ENCODE assay signal across 10 mouse cellular contexts in the genomic region with DNA sequence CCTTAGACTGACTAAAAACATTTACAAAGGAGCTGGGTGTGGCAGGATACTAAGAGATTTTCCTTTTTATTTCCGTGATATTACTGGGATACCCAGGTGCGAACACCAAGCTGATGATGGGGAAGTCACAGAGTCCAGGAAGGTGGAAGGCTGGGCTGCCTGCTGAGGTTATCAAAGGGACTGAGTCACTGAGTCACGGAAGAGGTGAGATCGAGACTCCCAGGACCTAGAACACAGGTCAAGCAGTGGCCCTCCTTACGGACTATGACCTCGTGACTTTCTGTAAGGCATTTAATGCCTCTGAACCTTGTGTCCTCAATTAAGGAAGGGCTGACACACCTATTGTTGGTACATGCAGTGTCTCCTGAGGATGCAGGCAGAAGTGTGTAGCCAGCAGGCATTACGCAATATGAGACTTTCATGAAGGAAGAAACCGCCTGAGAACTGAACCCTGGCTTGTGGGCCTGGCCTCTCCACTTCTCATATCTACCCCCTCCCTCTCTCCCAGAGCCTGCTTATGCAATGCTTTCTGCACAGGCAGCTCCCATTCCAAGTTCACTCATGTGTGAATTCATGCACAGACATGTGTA. TPM values are rescaled to one million over a fixed set of nuclear protein-coding genes. Genes with fewer than 3 reads are reported as not detected.
DNase-seq lines count a peak whose midpoint lies in the region; ATAC-seq and TF ChIP-seq lines count a peak whose summit lies in the region.
"Had no signal": no experiment of that assay in that cellular context is flagged by ENCODE, and none has a peak within 500 bp of the region (broad histone marks: within the 10 kb centered on the region; RNA-seq: fewer than 3 reads in every experiment).

No protein-coding gene starts in this region.

- H3K4me1 ChIP-seq in lung, postnatal 0 days (ENCODE audit: insufficient read depth, low read depth, low read length): no peaks in the 10 kb centered on the region
- H3K4me1 ChIP-seq: neural tube, embryonic 15.5 days had no signal

- WGBS in lung, postnatal 0 days: 75% methylated on average over 8 of the region's 8 CpGs

- no peaks in the 10 kb centered on the region for H3K9me3 ChIP-seq in lung, postnatal 0 days (ENCODE audit: low read length)
- H3K9me3 ChIP-seq: neural tube, embryonic 15.5 days had no signal

- no peak overlapping the region for H3K4me3 ChIP-seq in lung, postnatal 0 days (ENCODE audit: low read depth, low read length)
- H3K4me3 ChIP-seq: neural tube, embryonic 15.5 days had no signal

- H3K36me3 ChIP-seq in lung, postnatal 0 days (ENCODE audit: insufficient read depth, low read length): no peaks in the 10 kb centered on the region
- H3K36me3 ChIP-seq: neural tube, embryonic 15.5 days had no signal

- TF ChIP-seq CTCF in lung, postnatal 0 days (IDR thresholded peaks at IDR 0.05): no peak

- TF ChIP-seq EP300 in lung, postnatal 0 days (IDR thresholded peaks at IDR 0.05): no peak

- H3K4me2 ChIP-seq in lung, postnatal 0 days (replicated peaks; ENCODE audit: low read depth, low read length): no peak overlapping the region
- H3K4me2 ChIP-seq: neural tube, embryonic 15.5 days had no signal

- peak; percentile 33 for ATAC-seq in lung, postnatal 0 days
- ATAC-seq: forebrain, embryonic 16.5 days had no signal

- H3K27ac ChIP-seq in lung, postnatal 0 days (ENCODE audit: low read length): no peak overlapping the region
- H3K27ac ChIP-seq: neural tube, embryonic 15.5 days had no signal

- peak; percentile 79 for DNase-seq in lung, postnatal 0 days (ENCODE audit: low spot score)
- DNase-seq in lung, postnatal 14 days: no peak
- DNase-seq in fibroblast of lung, adult 2 months (ENCODE audit: low read depth): peak; percentile 28
- DNase-seq in kidney, adult 8-10 months: peak; percentile 73 to 79
- peak; percentile 81 for DNase-seq in skeletal muscle tissue, adult 2 months (ENCODE audit: low read depth, low spot score)
- DNase-seq in thymus, postnatal 0 days (ENCODE audit: low spot score): no peak
- no peak for DNase-seq in layer of hippocampus, adult 18-20 months (ENCODE audit: low spot score in 2 of 2)
- DNase-seq: cerebellum, adult 9-11 months had no signal

- H3K27me3 ChIP-seq in lung, postnatal 0 days (replicated peaks; ENCODE audit: insufficient read depth, low read length): no peaks in the 10 kb centered on the region
- H3K27me3 ChIP-seq: neural tube, embryonic 15.5 days had no signal

- H3K9ac ChIP-seq in lung, postnatal 0 days (replicated peaks; ENCODE audit: low read depth): no peak overlapping the region
- H3K9ac ChIP-seq: neural tube, embryonic 15.5 days had no signal

RNA-seq across cellular contexts. Expression of gene Coq2, which starts 42.3 kb away (rescaled TPM):
- polyA plus RNA-seq in lung, postnatal 0 days (2015; fragmentation: Nextera tagmentation; extraction: Ambion mirVana): 34.3 and 35.5 TPM in 2 replicates
- polyA plus RNA-seq in thymus, postnatal 0 days (2015; fragmentation: Nextera tagmentation; extraction: Ambion mirVana): 44.6 and 47.0 TPM in 2 replicates
- 10 to 100 TPM; 80.6 to 84.9 TPM for total RNA-seq in layer of hippocampus, adult 18-20 months (2021)

Comparison
In these comparisons a context has a peak if more than half of its experiments do, and no peak if none do; other contexts are left out.
1. DNase-seq: peak in lung, postnatal 0 days (single experiment), fibroblast of lung, adult 2 months (single experiment), kidney, adult 8-10 months (2 of 2) and skeletal muscle tissue, adult 2 months (single experiment); none in lung, postnatal 14 days (single experiment), thymus, postnatal 0 days (single experiment) and layer of hippocampus, adult 18-20 months (0 of 2).